Mouse (Mus musculus) thymus, adult 2 months (tissue): ENCODE measurements around the gene Fchsd2.

Source experiments
- CTCF ChIP-seq: fragments of 200-500 bp; IDR thresholded peaks from 2 replicates; pipeline ENCODE4 v1.5.1; 2012; ENCODE audit warnings: mild to moderate bottlenecking, control low read depth, low read length, moderate library complexity, borderline replicate concordance; ENCODE audit not compliant: control insufficient read depth, poor library complexity, insufficient read depth; ENCODE audit errors: extremely low read depth
- POLR2A ChIP-seq: fragments of 200-500 bp; IDR thresholded peaks from 2 replicates; pipeline ENCODE4 v1.6.1; 2012; ENCODE audit warnings: mild to moderate bottlenecking, low read length, control low read depth, moderate library complexity; ENCODE audit not compliant: control insufficient read depth, poor library complexity, insufficient read depth; ENCODE audit errors: extremely low read depth

GRCm38 (mm10) chr7:101213515-101214263, 121.0 kb downstream of the Fchsd2 start:
- TF ChIP-seq POLR2A (no peak), CTCF (no peak)
